Mouse (Mus musculus) left cerebral cortex, postnatal 25 days (tissue): ENCODE data around the gene Phf10. TPM values are rescaled to one million over a fixed set of nuclear protein-coding genes. Genes with fewer than 3 reads are reported as not detected.
"Not testable (repeated sequence)": the region's sequence is repeated elsewhere in the genome, so short reads cannot be mapped to it uniquely, and the experiment has no call there.

Experiments used
- DNase-seq, 2 experiments: peaks; one replicate each; pipeline ENCODE4 v3.0.0; 2022; ENCODE audit warnings: low spot score in 2 of 2, mixed read lengths in 1 of 2
- intact Hi-C: fragments of 180-260 bp; cut with DNase I; formaldehyde crosslinking; loops from one replicate; pipeline ENCODE4 v1.15.1; 2025
- total RNA-seq, 2 experiments: library from RNA; stranded (reverse); gene quantifications; 2 replicates each; pipeline ENCODE4 v1.2.3; 2021

Phf10 gene
- total RNA-seq, 2 experiments from 2014 or later = 61.1 to 63.6 TPM

DNA sequence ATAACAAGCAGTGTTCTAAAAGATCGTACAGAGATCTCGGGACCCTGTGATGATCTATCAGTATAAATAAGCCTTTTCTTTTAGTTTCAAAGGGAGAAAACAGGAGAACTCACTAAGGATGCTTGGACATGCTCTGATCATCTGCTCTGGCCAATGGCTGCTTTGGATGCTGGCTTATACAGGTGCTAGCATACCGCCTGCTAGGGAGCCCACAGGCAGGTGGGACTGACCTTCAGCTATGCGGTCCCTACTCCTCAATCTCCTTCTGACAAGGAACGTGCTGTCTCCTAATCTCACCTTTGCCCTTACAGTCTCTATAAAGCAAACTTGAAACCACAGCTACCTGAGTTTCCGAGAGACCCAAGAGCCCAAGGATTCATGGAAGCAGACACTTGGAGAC, 56.9 kb downstream of the Phf10 start:
- intact Hi-C loops = loop anchor here (1.0 to 10.0 kb wide), 3 partner anchors 357 to 789 kb away; no protein-coding TSS in a partner anchor
- no peak for DNase-seq

DNA sequence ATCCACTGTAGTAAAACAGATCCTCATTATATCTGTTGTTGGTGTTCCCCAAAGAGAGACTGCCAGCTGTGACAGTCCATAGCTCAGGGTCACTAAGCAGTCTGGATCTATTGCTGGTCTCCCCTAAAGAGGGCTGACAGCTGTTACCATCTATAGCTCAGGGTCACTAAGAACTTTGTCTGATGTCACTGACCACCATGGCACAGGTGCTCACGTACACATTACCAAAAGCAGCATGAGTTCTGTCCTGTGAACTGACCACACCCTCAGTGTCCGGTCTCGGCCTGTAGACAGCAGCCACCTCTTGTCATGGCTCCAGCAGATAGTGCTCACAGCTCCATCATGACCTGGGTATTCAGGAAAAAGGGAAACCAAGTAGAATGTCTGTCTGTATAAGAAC, 57.9 kb downstream of the Phf10 start:
- intact Hi-C loops = loop anchor here (5.0 to 10.0 kb wide), 2 partner anchors 356 to 788 kb away; no protein-coding TSS in a partner anchor
- DNase-seq = no peak

DNA sequence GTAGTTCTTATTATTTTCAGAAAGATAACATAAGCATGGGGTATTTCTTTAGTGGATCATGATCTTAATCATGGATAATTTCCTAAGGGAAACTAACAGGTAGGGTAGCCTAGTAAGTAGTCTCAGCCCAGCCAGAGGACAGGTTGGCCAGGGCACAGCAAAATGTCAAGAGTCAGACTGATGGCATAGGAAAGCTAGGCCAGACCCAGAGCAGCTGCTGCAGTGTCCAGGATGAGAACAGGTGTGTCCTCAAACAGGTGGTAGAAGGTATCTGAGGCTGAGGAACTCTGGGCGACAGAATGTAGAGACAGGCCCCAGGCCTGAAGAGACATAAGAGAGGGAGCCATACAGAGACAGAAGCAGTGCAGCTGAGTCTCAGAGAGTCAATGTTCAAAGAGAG, 62.1 kb downstream of the Phf10 start:
- DNase-seq = no peak
- intact Hi-C loops = no loop called here

- intact Hi-C loops, DNase-seq: not testable (repeated sequence)
Observed at GRCm38 (mm10) chr17:14895058-14895457, 66.0 kb downstream of the Phf10 start.

Other genes starting within 250 kb of the Phf10 start
- gene Wdr27, start 18.1 kb downstream of the Phf10 start, total RNA-seq = 1 to 10 TPM; 4.6 to 4.8 TPM
- gene 1600012H06Rik, start 18.1 kb downstream of the Phf10 start, total RNA-seq = 10 to 100 TPM; 16.7 to 18.4 TPM
- gene 9030025P20Rik, start 17.2 kb upstream of the Phf10 start, total RNA-seq = 1 to 10 TPM; 3.5 to 5.1 TPM
- not detected for gene Gm3417, start 17.5 kb upstream of the Phf10 start, total RNA-seq
- 1 to 10 TPM; 3.6 to 3.7 TPM for gene Gm3435, start 48.9 kb upstream of the Phf10 start, total RNA-seq
- gene Ermard, start 79.9 kb upstream of the Phf10 start, total RNA-seq = 10 to 100 TPM; 46.6 to 47.6 TPM
- 1 to 10 TPM in 1 of 2 experiments, not detected in 1; 1.4 TPM for gene Tcte3, start 80.2 kb upstream of the Phf10 start, total RNA-seq
- 1 to 10 TPM; 6.9 to 7.0 TPM for gene Gm3448, start 80.3 kb upstream of the Phf10 start, total RNA-seq